Mouse (Mus musculus) heart, adult 18-20 months (tissue): ENCODE results near the gene Kcnmb3. TPM values are rescaled to one million over a fixed set of nuclear protein-coding genes. Genes with fewer than 3 reads are reported as not detected.

Source experiments
- DNase-seq, 2 experiments: peaks; one replicate each; pipeline ENCODE4 v3.0.0; 2021 to 2022; ENCODE audit warnings: mixed read lengths in 1 of 2
- total RNA-seq, 2 experiments: library from RNA; stranded (reverse); gene quantifications; 2 replicates each; pipeline ENCODE4 v1.2.3; 2021

Kcnmb3 gene
- total RNA-seq, 2 experiments from 2014 or later: not detected

DNA sequence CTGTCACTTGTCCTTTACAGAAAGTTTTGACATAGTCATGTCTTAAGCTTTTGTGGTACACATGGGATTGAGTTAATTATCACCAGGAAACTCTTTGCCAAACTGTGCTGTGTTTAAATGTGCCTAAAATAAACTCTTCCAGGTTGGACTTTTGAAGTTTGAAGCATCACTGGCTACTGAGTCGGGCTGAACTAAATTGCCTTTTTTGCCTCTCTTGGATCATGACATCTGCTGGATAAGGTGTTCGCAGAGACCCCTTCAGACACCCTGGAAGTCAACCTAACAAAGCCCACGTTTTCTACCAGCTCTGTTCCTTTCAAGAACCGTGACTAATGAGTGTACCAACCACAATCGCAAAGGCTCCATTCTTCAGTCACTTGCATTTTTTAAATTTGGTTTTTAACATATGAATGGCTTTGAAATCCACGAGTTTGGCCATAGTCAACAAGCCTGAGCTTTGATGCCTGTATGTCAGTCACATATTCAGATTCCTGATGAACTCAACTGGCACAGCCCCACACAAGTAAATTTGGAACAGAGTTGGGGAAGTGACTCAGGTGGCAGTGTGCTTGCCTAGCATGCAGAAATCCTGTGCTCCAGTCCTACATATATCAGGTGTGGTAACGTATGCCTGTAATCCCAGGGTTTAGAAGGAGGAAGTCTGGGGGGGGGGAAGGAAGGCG, 3.2 kb upstream of the Kcnmb3 start:
- no peak for DNase-seq

DNA sequence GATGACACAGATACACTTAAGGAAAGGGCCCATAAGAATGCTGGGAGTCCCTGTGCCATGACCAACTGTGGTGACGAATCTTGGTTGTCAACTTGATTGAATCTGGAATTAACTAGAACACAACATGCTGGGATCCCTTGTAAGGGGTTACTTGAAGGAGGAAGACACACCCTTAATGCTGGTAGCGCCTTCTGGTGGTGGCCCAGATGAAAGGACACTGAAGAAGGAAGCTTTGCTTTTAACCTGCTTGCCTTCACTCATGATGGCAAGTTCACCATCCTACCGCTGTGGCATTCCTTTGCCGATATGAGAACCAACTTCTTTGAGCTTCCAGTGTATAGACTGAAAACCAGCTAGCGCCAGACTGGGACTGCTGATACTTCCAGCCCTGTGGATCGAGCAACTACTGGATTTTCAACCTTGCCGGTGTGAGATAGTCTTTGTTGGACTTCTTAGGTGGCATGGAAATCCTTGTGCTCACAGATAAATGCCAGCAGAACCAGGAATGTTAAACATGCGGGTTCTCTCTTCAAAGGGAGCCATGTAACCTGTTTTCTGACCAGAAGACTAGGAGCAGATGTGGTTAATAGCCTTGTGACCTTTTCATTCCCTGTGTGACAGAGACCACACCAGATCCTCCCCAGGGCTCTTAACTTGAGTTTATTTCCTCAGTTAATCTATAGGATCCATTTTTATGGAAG, 2.5 kb upstream of the Kcnmb3 start:
- DNase-seq: peak; percentile 17 to 26

DNA sequence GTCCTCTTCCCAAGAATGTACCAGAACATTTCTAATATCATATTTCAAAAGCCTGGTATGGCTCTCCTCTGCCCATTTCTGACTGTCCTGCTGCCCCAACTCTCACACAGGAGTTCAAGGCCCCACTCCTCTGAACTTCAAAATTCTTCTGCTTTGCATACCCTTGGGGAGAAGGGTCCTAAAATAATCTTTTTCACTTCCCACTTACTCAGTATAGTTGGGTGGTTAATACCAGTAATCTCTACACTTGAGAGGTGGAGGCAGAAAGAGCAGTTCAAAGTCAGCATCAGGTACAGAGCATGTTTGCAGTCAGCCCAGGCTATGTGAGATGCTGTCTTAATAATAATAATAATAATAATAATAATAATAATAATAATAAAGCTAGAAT, 1.1 kb downstream of the Kcnmb3 start:
- no peak for DNase-seq

DNA sequence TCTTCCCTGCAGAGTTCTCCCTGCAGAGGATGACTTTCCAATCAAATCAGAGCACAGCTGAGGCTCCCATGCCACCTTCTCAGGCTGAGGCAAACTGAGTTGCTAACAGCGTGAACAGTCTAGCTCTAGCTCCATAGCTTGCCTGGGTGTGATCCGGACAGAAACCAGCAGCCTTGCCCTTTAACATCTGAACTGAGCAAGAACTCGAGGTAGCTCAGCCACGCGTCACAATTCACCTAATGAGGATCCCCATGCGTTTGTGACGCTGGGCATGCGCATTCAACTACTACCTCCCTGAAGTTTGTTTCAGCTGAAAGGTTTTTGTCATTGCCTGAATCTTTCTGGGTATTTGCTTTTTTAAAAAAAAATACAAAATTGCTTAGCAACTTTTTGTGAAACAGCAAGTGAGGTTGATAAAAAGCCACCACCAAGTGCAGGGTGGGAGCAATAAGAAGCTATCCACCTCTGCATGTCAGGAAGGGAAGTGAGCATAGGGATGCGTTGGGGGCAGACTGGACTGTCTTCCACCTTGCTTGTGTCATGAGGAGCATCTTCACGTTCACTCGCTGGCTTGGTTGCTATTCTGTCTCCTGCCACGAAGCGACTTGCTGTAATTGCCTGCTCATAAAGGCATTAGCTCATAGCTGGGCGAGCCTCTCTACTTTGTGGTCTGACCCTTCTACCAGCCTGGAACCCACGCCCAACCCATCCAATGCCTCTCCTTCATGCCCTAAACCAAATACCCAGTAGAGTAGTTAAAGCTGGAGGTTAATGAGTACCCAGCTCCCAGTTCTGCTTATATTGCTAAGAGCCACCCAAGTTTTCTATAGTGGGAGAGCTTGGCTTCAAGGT, 1.7 kb downstream of the Kcnmb3 start:
- DNase-seq: no peak

DNA sequence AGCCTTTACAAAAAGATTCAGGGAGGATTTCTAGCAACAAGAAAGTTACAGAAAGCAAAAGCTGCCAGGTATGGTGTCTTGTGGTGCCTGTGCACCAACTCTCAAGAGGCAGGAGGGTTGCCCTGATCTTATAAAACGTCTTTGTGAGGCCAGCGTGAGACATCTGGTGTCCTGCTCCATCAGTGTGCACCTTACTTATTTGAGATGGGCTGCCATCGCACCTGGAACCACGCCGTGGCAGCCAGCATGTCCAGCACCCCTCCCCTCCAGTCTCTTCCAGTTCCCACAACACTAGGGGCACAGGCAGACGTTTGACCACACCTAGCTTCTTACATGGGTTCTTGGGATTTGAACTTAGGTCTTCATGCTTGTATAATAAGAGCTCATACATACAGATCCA, 3.9 kb downstream of the Kcnmb3 start:
- DNase-seq: no peak

DNA sequence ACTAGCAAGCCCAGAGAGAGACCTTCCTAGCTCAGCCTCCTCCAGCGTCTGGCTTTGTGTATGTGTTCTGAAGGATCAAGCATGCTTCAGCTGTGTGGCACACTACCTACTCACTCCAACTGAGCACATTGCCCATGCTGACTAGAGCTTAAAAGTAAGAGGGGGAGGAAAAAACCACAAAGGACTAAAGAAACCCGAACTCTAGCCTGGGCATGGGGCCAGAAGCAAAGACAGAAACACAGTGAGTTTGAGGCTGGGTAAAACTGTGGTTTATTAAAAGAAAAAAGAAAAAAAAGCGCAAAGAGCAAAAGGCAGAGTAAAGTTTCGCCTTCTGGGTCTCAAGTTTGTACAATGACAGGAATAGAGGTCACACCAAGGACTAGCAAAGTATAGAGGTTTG, 5.5 kb downstream of the Kcnmb3 start:
- no peak for DNase-seq

DNA sequence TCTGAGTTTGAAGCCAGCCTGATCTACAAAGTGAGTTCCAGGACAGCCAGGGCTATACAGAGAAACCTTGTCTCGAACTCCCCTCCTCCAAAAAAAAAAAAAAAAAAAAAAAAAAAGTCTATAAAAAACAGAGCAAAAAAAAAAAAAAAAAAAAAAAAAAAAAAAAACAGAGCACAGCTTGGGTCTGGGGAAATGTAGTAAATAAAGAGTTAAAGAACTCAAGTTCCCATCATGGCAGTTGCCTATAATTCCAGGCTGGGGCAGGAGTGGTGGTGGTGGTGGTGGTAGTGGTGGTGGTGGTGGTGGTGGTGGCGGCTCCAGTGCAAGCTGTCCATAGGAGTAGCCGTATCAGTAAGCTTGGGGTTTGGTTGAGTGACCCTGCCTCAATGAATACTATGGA, 9.0 kb downstream of the Kcnmb3 start:
- no peak for DNase-seq

DNA sequence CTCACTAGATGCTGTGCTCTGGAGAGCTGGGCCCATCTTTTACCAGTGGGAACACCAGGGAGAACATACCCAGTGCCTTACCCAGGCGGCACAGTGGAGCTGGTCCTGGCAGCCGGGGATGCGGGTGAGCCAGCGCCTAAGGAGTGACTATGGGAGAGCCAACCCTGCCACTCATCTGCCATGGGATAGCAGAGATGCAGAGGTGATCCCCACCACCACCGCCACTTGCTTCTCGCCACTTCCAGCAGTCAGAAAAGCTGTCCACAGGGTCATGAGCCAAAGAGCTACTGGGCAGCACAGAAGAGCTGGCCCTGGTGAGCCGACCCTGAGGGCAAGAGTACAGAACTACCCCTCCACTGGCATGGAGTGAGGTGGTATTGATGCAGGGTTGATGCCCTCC, 12.1 kb downstream of the Kcnmb3 start:
- DNase-seq: no peak

DNA sequence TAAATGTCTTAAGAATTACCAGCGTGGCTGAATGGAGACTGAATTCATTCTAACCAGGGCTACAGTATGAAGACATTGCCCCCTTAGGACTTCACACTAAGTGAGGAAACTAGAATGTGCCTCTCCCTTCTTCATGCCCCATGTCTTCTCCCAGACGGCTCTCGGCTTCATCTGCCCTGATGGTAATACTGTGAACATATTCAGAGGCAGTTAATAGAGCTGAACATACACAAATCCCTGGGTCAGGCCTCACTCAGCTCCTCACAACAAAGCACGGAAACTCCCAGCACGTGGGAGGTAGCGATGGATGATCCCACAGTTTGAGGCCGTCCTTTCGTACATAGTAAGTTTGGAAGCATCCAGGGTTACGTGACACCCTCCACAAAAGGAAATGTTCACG, 18.8 kb downstream of the Kcnmb3 start:
- DNase-seq: no peak

DNA sequence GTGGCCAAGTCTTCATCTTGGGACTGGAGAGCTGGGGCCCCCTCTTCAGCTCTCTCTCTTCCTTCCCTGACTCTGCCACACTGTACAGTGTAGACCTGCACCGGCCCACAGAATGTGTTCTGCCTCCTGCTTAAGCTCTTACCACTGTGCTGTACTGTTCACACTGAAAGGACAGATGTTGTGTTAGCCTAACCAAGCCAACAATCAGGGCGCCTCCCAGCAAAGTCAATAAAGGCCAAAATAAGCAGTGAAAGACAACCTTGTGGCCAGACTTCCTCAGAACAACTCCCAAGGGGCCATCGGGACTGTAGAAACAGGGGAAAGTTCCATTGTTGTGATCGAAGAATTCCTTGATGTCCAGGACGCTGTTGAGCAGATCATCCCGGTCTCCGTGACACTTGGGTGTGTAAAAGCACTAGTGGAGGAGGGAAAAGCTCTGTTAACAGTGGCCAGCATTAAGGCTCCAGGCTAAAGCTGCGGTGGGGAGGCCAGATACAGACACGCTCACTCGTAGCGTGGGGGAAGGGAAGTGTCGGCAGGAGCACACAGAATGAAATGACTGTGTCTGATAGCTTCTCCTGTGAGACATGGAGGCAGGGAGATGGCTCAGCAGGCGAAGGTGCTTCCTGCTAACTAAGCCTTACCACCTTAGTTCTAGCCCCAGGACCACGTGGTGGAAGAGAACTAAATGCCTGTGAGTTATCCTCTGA, 19.7 kb downstream of the Kcnmb3 start:
- DNase-seq: peak; percentile 52 to 54

DNA sequence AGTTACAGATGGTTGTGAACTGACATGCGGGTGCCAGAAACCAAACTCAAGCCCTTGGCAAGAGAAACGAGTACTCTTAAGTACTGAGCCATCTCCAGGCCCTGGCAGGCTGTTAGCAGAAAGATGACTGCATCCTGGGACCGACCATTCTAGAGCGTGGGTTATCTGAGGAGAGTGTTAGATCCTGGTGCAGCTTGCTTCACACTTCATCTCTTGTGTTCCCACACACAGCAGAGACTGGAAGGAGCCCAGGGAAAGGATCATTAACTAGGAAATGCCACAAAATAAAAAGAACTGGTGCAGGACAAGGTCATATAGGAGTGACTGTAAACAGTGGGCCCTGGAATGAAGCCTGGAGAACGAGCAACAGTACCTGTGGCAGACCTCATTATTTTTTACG, 20.9 kb downstream of the Kcnmb3 start:
- peak in 1 of 2 experiments; percentile 6 for DNase-seq

DNA sequence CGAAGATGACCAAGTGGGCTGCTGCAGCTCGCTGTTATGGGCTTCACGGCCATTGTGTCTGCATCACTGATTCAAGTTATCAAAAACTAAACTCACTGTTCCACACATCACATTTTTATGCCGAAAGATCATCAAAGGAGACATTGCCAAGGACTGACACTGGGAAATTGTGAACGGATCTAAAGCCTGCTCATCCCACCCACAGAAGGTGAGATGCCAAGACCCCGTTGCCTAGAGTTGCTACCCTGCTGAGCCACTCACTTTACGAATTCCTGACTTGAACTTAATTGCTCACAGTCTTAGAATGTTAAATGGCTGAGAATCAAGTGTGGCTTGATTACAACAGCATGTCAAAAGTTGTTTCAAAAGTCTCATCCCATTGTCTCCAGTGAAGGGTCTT, 21.6 kb downstream of the Kcnmb3 start:
- DNase-seq: no peak

DNA sequence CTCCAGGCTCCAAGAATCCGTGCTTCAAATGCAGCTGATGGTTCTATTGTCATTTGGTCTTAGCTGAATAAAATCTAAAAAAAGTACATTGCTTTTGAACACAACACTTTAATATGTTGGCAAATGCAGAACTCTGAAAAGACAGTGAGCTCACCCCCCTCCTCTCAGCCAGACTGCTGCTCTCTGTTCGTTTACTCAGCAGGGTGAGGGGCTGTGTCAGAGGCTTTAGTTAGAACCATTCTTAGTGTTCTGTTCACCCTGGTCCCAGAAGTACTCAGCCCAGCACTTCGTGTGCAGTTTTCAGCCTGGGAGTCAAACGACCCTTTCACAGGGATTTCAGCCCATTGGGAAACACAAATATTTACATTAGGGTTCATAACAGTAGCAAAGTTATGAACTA, 23.6 kb downstream of the Kcnmb3 start:
- DNase-seq: no peak

DNA sequence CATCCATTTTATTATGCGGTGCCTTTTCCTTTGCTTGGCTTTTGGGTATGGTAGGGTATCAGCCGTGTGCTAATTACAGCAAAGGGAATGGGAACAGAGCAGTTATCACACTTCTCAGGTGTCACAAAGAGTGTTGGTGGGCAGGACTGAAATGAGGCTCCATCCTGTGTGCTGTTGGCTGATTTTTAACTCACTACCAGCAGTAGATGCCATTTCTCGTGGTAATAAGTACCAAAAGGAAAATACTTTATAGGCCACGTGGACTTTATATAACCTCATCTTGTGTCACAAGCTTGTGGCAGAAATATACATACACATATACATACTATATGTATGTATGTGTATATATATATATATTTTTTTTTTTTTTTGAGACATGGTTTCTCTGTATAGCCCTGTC, 24.7 kb downstream of the Kcnmb3 start:
- DNase-seq: no peak

DNA sequence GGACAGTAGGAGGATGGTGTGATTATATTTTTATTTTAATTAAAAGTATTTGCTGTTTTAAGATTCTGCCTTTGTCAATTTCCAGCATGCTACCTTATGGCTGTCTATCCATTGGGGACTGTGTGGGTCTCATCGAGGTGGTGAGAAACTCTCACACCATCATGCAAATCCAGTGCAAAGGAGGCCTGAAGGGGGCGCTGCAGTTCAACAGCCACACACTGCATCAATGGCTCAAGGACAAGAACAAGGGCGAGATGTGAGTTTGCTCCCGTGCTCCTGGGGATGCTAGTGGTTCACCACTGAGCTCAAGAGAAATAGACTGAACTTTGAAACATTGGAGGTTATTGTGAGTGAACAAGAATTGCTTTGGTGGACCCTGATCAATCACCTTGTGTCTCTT, 32.3 kb downstream of the Kcnmb3 start:
- DNase-seq: peak in 1 of 2 experiments; percentile 42

DNA sequence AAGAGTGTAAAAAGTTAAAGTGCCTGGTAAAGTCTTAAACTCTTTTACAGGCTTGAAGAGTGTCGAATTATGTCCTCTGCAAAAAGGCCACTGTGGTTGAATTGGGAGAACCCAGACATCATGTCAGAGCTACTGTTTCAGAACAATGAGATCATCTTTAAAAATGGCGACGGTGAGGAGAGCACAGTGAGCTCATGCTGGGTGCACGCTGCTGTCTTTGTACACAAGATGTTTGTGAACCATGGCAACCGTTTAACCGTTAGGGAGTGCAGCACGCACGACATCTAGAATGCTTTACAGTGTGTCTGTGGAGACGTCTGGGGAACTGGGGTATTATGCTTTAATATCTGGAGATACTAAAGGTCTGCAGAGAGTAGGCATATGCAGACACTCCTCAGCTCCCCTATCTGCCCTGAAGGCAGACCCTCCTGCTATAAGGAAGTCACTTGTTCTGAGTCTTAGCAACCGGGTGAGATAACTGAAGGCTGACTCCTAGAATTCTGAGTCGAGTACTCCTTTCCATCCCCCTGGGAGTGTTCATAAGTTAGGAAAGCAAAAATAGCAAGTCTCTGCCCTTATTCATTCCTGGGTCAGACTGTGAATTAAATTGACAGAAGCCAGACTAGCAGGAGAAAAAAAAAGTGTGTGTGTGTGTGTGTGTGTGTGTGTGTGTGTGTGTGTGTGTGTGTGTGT, 37.6 kb downstream of the Kcnmb3 start:
- DNase-seq: peak in 1 of 2 experiments; percentile 42

DNA sequence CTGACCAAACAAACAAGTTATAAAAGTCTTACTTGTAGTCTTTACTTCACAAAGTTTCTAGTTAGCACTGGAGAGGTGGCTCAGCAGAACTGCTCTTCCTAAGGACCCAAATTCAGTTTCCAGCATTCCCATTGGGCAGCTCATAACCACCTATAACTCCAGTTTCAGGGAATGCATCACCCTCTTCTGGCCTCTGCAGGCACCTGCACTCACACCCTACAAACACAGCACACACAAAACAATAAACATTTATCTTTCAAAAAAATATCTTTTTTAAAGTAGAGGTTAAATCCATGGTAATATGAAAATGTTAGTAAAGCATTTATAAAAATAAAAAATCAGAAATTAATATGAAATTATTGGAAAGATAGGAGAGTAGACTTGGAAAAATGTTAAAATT, 50.3 kb downstream of the Kcnmb3 start:
- DNase-seq: no peak

DNA sequence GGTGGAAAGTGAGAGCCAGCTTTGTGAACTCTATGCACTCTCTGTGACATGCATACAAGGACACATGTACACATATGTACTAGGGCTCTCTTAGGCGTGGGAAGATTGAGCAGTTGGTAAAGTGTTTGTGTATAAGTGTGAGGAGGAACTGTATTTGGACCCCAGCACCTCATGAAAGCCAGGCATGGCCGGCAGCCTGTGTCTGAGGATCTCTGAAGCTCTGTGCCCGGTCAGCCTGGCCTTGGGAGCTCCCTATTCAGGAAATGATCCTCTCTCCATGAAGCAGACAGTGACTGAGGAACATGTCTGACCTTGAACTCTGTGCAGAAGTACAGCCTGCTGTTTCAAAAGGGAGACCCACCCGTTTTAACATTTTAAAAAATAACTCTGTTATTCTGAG, 53.3 kb downstream of the Kcnmb3 start:
- DNase-seq: no peak

DNA sequence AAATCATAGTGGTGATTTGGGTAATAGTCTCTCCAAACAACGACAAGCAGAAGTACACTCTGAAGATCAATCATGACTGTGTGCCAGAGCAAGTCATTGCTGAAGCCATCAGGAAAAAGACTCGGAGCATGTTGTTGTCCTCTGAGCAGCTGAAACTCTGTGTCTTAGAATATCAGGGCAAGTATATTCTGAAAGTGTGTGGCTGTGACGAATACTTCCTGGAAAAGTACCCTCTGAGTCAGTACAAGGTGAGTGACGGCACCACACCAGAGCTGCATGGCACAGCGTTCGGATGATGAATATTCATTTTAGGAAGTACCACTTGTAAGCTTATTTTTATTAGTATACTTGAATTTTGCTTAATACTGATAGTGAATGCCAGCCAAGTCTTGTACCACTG, 54.2 kb downstream of the Kcnmb3 start:
- DNase-seq: no peak

DNA sequence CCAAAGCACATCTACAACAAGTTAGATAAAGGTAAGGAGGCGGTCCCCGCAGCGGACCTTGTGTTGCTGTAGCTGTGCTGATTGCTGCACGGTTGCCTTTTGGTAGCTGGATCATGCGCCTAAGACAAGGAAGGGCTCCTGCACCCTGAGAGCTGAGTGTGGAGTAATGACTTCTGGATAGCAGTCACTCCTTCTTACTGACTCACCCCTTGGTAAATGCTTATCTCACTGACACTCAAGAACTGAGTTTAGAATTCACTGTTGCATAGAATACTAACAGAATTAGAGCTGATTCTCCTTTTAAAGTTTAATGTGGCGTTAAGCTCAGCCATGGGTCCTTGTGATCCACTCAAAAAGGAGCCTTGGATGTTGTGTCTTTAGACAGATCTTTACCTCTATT, 54.7 kb downstream of the Kcnmb3 start:
- no peak for DNase-seq

DNA sequence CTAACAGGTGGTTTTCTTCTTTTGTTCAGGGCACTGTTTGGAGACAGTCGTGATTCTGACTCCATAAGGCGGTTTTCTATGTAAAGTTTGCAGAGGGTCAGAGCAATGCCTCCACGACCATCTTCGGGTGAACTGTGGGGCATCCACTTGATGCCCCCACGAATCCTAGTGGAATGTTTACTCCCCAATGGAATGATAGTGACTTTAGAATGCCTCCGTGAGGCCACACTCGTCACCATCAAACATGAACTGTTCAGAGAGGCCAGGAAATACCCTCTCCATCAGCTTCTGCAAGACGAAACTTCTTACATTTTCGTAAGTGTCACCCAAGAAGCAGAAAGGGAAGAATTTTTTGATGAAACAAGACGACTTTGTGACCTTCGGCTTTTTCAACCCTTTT, 55.9 kb downstream of the Kcnmb3 start:
- DNase-seq: no peak

DNA sequence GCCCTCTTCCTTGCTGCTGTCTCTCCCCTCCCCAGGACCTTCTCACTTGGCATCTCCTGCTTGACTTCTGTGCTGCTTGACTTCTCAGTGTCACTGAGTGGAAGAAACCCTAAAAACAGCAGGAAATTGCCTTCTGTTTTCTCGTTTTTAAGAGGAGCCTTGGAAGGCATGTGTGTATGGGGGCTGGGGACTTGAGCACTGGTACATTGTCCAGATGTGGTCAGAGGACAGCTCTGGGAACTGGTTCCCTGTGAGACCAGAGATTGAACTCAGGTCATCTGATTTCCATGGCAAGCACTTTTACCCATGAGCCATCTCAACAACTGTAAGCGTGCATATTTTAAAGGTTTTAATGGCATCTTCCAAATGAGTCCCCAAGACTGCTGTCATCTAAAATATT, 58.0 kb downstream of the Kcnmb3 start:
- no peak for DNase-seq
